Mouse (Mus musculus) fibroblast of lung, adult 2 months (primary cell): ENCODE results near the gene Sema5a.

ENCODE experiments used
- DNase-seq: peaks from one replicate; pipeline ENCODE4 v3.0.0-alpha.2; 2011; ENCODE audit warnings: low read depth

Sema5a gene

GRCm38 (mm10) chr15:32637879-32638278 is 393.3 kb downstream of the Sema5a start:
- no peak for DNase-seq

- no peak for DNase-seq
Measured at GRCm38 (mm10) chr15:32647061-32647687, 402.6 kb downstream of the Sema5a start.

DNA sequence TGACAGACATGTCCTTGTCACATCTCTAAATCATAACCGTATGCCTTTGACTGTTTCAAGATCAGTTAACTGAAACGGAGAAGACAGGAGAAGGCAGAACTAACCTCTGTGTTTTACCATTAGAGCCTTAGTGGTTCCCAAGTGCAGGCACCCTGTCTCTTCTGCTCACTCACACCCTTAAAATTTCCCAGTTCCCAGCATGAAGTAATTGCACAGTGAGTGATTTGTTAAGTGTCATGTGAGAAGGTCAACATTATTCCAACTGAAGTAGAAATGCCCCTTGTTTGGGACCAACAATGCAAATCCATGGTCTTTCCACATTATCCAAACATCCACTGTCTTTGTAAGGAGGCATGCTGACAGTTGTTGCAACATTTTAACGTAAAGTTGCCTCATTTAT is 409.4 kb downstream of the Sema5a start:
- no peak for DNase-seq

DNA sequence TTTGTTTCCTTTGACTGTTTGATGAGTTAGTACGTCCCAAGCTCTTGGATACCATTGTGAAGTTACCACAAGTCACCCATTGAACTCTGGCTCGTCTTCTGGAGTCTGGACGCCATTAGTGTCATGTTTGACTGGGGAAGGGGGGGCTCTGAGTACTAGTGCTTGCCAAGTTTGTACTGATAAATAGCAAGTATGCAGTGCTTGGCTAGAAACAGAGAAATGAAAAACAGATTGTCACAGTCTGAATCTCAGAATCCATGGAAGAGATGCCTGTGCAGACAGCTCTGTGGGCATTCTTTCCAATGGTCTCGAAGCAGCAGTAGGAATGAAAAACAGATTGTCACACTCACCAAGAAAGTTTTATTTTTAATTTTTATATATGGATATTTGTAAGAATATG is 411.4 kb downstream of the Sema5a start:
- no peak for DNase-seq

GRCm38 (mm10) chr15:32676446-32676845 is 431.8 kb downstream of the Sema5a start:
- no peak for DNase-seq

DNA sequence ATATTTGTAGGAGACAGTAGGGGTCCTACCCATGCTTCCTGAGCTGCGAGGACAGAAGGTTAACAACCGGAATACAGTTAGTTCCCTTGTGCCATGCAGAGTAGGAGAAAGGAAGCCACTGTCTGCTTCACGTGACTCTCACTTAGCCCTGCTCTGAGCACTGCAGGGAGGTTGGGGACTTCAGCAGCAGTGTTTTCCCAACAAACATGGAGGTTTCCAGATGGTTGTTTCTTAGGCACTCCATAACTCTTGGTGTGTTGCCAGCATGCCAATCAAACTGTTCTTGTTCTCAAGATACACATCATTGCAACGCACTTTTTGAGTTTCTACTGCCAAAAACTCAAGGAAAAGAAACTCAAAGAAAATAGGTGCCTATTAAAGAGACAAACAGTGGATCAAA is 440.5 kb downstream of the Sema5a start:
- no peak for DNase-seq

DNA sequence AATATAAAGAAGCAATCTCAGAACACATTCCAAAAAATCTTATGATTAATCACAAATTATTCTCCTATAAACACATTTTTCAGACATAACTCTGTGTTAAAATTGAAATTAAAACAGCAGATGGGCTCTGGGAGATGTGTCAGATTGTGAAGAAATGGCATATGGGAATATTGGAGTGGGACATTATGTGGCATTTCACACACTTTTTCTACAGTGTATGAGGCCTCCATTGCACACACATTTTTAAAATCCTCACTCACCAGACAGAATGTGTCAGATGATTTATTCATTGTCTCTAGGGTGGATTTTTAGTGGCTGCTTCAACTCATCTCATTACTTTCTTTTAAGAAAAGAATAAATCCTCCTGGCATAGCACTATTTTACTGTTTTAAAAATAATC is 446.4 kb downstream of the Sema5a start:
- no peak for DNase-seq

DNA sequence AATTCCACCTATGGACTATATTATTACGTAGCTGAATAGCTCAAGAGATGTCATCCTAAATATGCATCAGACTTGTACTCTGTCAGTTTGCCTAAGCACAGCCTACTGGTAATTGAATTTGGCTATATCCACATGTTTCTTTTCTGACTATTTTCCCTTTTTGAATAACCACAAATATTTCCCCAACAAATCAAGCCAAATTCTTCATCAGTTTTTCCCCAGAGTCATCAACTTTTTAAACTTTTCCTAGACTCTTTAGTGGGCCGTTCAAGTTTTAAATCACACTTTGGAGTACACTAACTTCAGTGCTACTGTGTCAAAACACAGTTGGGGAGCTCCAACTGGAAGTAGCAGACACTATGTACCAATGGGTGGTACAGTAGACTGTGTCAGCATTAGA is 448.4 kb downstream of the Sema5a start:
- peak; percentile 42 for DNase-seq

DNA sequence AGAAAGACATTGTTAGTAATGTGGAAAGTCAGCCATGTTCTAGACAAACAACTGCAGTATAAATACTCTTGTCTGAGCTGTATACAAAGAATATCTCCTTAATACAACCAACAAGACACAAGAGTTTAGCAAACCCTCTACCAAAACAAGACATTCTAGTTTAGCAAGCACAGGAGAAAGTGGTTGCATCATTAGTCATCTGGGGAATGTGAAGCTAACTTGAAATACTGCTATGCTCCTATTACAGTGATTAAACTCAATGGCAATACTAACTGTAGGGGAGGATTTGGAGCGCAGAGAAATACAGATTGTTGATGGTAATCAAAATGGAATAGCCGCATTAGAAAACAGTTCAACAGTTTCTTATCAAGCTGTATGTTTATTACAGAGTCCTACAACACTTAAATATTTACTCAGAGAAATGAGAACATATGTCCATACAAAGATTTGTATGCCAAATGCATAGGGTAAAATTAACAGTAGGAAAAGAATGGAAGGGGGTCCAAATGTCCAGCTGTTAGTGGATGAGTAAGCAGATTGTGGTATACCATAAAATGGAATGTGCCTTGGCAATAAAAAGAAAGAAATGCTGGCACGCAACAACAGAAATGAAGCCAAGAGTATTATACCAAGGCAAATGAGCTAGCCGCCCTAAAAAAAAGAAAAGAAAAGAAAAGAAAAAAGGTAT is 472.8 kb downstream of the Sema5a start:
- DNase-seq, result no peak

GRCm38 (mm10) chr15:32718293-32718963 is 473.8 kb downstream of the Sema5a start:
- DNase-seq, result peak; percentile 19

GRCm38 (mm10) chr15:32718964-32719311 is 474.3 kb downstream of the Sema5a start:
- DNase-seq, result no peak

DNA sequence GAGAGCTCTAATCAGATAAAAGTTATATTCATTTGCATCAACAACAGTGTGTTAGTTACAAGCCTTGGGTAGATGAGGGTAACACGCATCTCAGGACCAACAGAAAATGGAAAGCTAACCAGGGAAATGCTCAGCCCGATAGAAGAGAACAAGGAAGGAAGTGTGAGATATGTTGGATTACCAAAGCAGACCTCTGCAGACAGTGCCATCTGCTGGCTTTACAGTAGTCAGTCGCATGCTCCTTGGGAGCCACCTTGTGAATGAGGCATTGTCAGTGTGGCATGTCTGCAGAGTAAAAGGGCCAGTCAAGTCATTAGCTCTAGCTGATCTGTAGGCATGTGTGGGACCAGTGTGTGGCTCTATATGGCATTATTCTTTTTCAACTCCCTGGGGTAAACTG is 486.2 kb downstream of the Sema5a start:
- DNase-seq, result no peak
